Mouse (Mus musculus) embryonic facial prominence, embryonic 15.5 days (tissue): Measurements from ENCODE around the gene Mylpf. TPM values are rescaled to one million over a fixed set of nuclear protein-coding genes. Genes with fewer than 3 reads are reported as not detected.

ENCODE experiments used
- ATAC-seq: fragments of 200-750 bp; cut with Nextera tagmentation; 2 replicates; pipeline ENCODE4 v1.8.0; 2017; ENCODE audit warnings: low read depth, moderate TSS enrichment; ENCODE audit not compliant: insufficient number of reproducible peaks, low FRiP score, low TSS enrichment
- H3K27ac ChIP-seq: fragments of 300-500 bp; sonication (generic); replicated peaks from 2 replicates; pipeline ENCODE4 v1.5.1; 2015; ENCODE audit warnings: mild to moderate bottlenecking, inconsistent platforms
- H3K27me3 ChIP-seq: fragments of 300-500 bp; sonication (generic); 2 replicates; pipeline ENCODE4 v1.6.1; 2015; ENCODE audit warnings: inconsistent platforms
- H3K36me3 ChIP-seq: fragments of 300-500 bp; sonication (generic); 2 replicates; pipeline ENCODE4 v1.6.1; 2015; ENCODE audit warnings: mild to moderate bottlenecking, inconsistent platforms
- H3K4me1 ChIP-seq: fragments of 300-500 bp; sonication (generic); 2 replicates; pipeline ENCODE4 v1.6.1; 2015; ENCODE audit warnings: inconsistent platforms
- H3K4me2 ChIP-seq: fragments of 300-500 bp; sonication (generic); replicated peaks from 2 replicates; pipeline ENCODE4 v1.6.1; 2015; ENCODE audit warnings: mild to moderate bottlenecking, inconsistent platforms
- H3K4me3 ChIP-seq: fragments of 300-500 bp; sonication (generic); replicated peaks from 2 replicates; pipeline ENCODE4 v1.5.1; 2015; ENCODE audit warnings: mild to moderate bottlenecking, inconsistent platforms
- H3K9ac ChIP-seq: fragments of 300-500 bp; sonication (generic); 2 replicates; pipeline ENCODE4 v1.6.1; 2015; ENCODE audit warnings: inconsistent platforms
- H3K9me3 ChIP-seq: fragments of 300-500 bp; sonication (generic); replicated peaks from 2 replicates; pipeline ENCODE4 v1.6.1; 2016; ENCODE audit warnings: inconsistent platforms
- WGBS: fragments of 180-500 bp; shearing (Covaris S2); methylation state at CpG from one replicate; pipeline ENCODE4 v1.1.7; 2015; 5-methylcytosine and 5-hydroxymethylcytosine counted together
- polyA plus RNA-seq: library from polyadenylated mRNA; unstranded; fragments of >200 nt; fragmentation: Nextera tagmentation; extraction: Ambion mirVana; gene quantifications from 2 replicates; pipeline ENCODE4 v1.2.1, GENCODE M21; 2015

Gene Mylpf
- polyA plus RNA-seq, 1 experiment from 2014 or later, result 585 TPM

DNA sequence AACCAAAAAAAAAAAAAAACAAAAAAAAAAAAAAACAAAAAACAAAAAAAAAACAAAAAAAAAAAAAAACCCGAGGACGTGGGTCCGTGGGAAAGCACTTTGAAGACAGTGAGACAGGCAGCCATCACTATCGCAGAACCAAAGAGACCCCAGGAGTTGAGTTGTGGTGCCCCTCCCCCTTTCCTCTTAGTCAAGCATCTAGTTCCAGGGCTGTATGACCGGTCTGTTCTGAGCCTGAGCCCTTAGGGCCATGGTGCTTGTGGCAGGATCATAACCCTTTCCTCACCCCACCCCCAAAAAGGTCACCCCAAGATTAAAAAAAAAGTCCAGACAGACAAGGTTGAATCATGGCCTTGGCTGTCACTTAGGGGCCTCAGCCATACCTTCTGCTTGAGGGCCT lies 7.6 kb downstream of the Mylpf start:
- Histone ChIP-seq H3K4me2 (no peak overlapping the region), H3K4me1 (peaks cover 19% of the 10 kb centered on the region; the same call in 1 of the 2 replicates), H3K36me3 (no peaks in the 10 kb centered on the region), H3K9me3 (no peaks in the 10 kb centered on the region), H3K27ac (no peak overlapping the region), H3K9ac (no peak overlapping the region), H3K4me3 (no peak overlapping the region), H3K27me3 (no peaks in the 10 kb centered on the region)
- WGBS, result 81% methylated on average over 5 of the region's 5 CpGs
- ATAC-seq, result no peak

GRCm38 (mm10) chr7:127217475-127217874 lies 8.8 kb downstream of the Mylpf start:
- Histone ChIP-seq H3K36me3 (no peaks in the 10 kb centered on the region), H3K27ac (no peak overlapping the region), H3K4me3 (no peak overlapping the region), H3K9me3 (no peaks in the 10 kb centered on the region), H3K4me2 (no peak overlapping the region), H3K27me3 (no peaks in the 10 kb centered on the region), H3K9ac (no peak overlapping the region), H3K4me1 (peaks cover 19% of the 10 kb centered on the region; the same call in 1 of the 2 replicates)
- ATAC-seq, result no peak
- 89% methylated on average over 6 of the region's 6 CpGs for WGBS

GRCm38 (mm10) chr7:127217901-127218642 lies 9.4 kb downstream of the Mylpf start:
- H3K4me1 ChIP-seq, result peaks cover 19% of the 10 kb centered on the region; the same call in 1 of the 2 replicates
- WGBS, result 75% methylated on average over 10 of the region's 10 CpGs
- H3K27me3 ChIP-seq, result no peaks in the 10 kb centered on the region
- no peak overlapping the region for H3K4me2 ChIP-seq
- H3K27ac ChIP-seq, result no peak overlapping the region
- no peak overlapping the region for H3K4me3 ChIP-seq
- no peak overlapping the region for H3K9ac ChIP-seq
- H3K36me3 ChIP-seq, result no peaks in the 10 kb centered on the region
- no peak for ATAC-seq
- H3K9me3 ChIP-seq, result no peaks in the 10 kb centered on the region

DNA sequence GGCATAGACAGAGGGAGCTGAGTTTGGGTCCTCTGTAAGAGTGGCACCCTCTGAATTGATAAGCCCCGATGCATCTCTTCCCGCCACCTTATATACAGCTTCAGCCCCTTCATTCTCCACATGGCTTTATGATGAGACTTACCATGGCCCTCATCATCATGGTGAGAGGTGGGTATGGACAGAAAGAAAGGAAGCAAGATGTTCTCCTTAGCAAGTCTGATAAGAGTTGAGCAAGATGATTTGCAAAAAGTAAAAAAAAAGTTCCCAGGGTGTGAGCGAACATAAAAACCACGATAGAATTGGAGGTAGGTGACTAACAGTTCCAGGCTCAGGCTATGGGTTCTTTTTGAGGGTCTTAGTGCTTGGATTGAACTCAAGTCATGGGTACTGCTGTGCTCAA lies 10.0 kb downstream of the Mylpf start:
- no peak for ATAC-seq
- H3K27ac ChIP-seq, result no peak overlapping the region
- no peak overlapping the region for H3K4me3 ChIP-seq
- no peaks in the 10 kb centered on the region for H3K9me3 ChIP-seq
- H3K36me3 ChIP-seq, result no peaks in the 10 kb centered on the region
- no peak overlapping the region for H3K9ac ChIP-seq
- 85% methylated on average over 4 of the region's 4 CpGs for WGBS
- H3K4me2 ChIP-seq, result no peak overlapping the region
- no peaks in the 10 kb centered on the region for H3K27me3 ChIP-seq
- H3K4me1 ChIP-seq, result peaks cover 18% of the 10 kb centered on the region; the same call in 1 of the 2 replicates

DNA sequence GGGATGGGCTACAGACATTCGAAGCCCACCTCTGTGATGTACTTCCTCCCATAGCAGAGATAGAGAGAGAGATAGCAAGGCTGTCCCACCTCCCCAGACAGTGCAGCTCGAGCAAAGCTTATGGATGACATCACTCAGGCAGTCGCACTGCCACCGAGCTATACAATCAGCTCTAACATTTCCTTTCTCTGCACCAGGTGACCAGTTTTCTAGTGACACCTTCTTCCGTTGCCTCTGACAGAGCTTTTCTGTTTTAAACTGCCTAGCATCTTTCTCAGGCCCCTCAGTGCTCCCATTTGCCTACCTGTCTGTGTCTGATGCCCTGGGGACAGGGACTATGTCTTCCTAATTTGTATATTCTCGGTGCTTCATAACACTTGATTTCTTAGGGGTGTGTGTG lies 11.8 kb downstream of the Mylpf start:
- Histone ChIP-seq H3K27ac (no peak overlapping the region), H3K9ac (no peak overlapping the region), H3K4me2 (no peak overlapping the region), H3K27me3 (no peaks in the 10 kb centered on the region), H3K36me3 (no peaks in the 10 kb centered on the region), H3K4me1 (peaks cover 3% of the 10 kb centered on the region; the same call in 1 of the 2 replicates), H3K4me3 (no peak overlapping the region), H3K9me3 (no peaks in the 10 kb centered on the region)
- WGBS, result 69% methylated on average over 6 of the region's 6 CpGs
- ATAC-seq, result no peak

GRCm38 (mm10) chr7:127223106-127223505 lies 14.4 kb downstream of the Mylpf start:
- Histone ChIP-seq H3K9me3 (no peaks in the 10 kb centered on the region), H3K27ac (no peak overlapping the region), H3K4me3 (no peak overlapping the region), H3K4me1 (no peaks in the 10 kb centered on the region), H3K27me3 (no peaks in the 10 kb centered on the region), H3K4me2 (no peak overlapping the region), H3K36me3 (no peaks in the 10 kb centered on the region), H3K9ac (no peak overlapping the region)
- WGBS, result over 99% methylated on average over 3 of the region's 3 CpGs
- no peak for ATAC-seq

GRCm38 (mm10) chr7:127223515-127224478 lies 15.1 kb downstream of the Mylpf start:
- Histone ChIP-seq H3K27me3 (no peaks in the 10 kb centered on the region), H3K9me3 (no peaks in the 10 kb centered on the region), H3K36me3 (no peaks in the 10 kb centered on the region), H3K27ac (no peak overlapping the region), H3K4me2 (no peak overlapping the region), H3K4me1 (peaks cover under 1% of the 10 kb centered on the region; the same call in 1 of the 2 replicates), H3K4me3 (no peak overlapping the region), H3K9ac (no peak overlapping the region)
- WGBS, result 84% methylated on average over 6 of the region's 6 CpGs
- ATAC-seq, result no peak

- no peak overlapping the region for H3K9ac ChIP-seq
- no peak for ATAC-seq
- H3K27ac ChIP-seq, result no peak overlapping the region
- H3K4me3 ChIP-seq, result no peak overlapping the region
- no peaks in the 10 kb centered on the region for H3K27me3 ChIP-seq
- H3K9me3 ChIP-seq, result no peaks in the 10 kb centered on the region
- WGBS, result 95% methylated on average over 6 of the region's 6 CpGs
- peaks cover 6% of the 10 kb centered on the region for H3K36me3 ChIP-seq
- H3K4me1 ChIP-seq, result peaks cover 9% of the 10 kb centered on the region; the same call in 1 of the 2 replicates
- H3K4me2 ChIP-seq, result no peak overlapping the region
Observed at GRCm38 (mm10) chr7:127224616-127225015, 15.9 kb downstream of the Mylpf start.

DNA sequence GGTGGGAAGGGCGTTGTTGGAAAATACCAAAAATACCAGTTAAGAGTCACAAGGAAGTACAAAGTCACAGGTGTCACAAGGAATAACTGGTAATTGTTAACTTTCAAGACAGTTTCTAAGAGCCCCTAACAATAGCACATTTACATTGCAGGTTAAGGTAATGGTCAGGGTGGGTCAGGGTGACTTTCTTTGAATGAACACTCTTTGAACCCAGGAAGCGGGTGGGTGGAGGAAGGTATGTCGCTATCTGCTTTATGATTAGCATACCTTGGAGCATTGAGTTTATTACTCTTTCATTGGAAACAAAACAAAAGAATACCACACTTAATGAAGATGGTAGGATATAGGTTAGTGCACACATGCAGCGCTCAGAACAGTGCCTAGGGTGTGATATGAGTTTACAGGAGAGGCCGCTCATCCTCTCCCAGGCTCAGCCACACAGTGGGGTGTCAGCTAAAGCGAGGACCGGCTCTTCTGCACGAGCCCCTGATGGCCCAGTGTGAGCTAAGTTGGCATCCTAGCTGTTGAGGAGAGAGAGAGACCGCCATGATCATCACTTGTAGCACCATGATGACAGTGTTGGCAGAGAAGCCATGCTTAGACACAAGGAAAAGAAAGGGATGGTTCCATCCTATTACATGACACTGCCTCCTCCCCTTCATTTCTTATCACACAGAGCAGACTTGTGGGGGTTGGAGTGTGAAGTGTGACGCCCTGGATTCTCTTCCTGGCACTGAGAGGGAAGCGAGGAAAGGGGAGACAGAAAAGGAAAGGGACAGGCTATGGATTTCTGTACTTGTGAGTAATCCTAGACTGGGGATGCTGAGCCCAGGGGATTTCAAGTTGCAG lies 16.7 kb downstream of the Mylpf start:
- no peak overlapping the region for H3K4me2 ChIP-seq
- 91% methylated on average over 11 of the region's 11 CpGs for WGBS
- no peak for ATAC-seq

DNA sequence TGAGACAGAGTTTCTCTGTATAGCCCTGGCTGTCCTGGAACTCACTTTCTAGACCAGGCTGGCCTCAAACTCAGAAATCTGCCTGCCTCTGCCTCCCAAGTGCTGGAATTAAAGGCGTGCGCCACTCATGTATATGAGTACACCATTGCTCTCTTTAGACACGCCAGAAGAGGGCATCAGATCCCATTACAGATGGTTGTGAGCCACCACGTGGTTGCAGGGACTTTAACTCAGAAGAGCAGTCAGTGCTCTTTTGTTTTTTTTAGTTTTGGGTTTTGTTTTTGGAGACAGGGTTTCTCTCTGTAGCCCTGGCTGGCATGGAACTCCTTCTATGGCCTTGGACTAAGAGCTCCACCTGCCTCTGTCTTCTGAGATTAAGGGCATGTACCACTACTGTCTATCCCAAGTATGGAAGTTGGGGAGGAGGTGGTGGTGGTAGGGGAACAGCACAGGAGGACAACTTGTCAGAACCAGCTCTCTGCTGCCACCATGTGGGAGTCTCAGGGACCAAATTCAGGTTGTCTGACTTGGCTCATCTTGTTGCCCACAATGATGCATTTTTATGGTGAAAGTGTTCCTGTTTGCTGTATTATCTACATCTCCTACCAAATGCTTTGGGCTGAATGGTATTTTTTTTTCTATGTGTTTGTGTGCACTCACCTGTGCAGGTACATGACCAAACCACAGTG lies 20.1 kb downstream of the Mylpf start:
- WGBS, result 70% methylated on average over 4 of the region's 4 CpGs
- Histone ChIP-seq H3K4me3 (no peak overlapping the region), H3K27me3 (no peaks in the 10 kb centered on the region), H3K4me1 (peaks cover 30% of the 10 kb centered on the region), H3K9ac (no peak overlapping the region), H3K9me3 (no peaks in the 10 kb centered on the region), H3K4me2 (no peak overlapping the region), H3K27ac (no peak overlapping the region), H3K36me3 (peaks cover 18% of the 10 kb centered on the region)
- no peak for ATAC-seq

More for the DNA sequence above, 16.7 kb downstream of the Mylpf start:
- Histone ChIP-seq H3K36me3 (peaks cover 13% of the 10 kb centered on the region), H3K27me3 (no peaks in the 10 kb centered on the region), H3K27ac (no peak overlapping the region), H3K4me1 (peaks cover 16% of the 10 kb centered on the region; the same call in 1 of the 2 replicates), H3K9me3 (no peaks in the 10 kb centered on the region), H3K4me3 (no peak overlapping the region), H3K9ac (no peak overlapping the region)
